Mouse (Mus musculus) T-helper 2 cell (primary cell): ENCODE measurements around the gene Acbd6.

Source experiments
- in situ Hi-C: fragments of 300-600 bp; cut with MboI, MseI; formaldehyde crosslinking; loops from one replicate; pipeline ENCODE4 v1.15.1; 2025; ENCODE audit warnings: high pct_unique_total_duplicates

The Acbd6 gene

DNA sequence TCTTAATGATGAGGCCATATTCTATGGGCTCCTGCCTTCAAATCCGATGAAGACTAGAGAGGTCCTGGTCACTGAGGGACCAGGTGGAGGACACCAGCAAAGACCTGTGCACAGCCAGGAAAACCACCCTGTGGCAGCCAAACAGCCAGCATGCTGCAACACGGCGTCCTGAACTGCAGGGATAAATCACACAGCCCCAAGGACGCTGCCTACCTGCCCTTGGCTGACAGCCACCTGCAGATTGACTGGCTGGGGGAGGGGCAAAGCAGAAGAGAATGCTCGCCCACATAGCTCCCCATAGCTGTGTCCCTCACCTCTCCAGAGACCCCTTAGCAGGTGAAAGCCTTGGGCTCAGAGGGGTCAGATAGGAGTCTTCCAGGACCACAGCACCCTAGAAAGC is 162.1 kb downstream of the Acbd6 start:
- in situ Hi-C loops, result loop anchor here (10.0 kb wide), 1 partner anchor 455 kb away; no protein-coding TSS in a partner anchor

DNA sequence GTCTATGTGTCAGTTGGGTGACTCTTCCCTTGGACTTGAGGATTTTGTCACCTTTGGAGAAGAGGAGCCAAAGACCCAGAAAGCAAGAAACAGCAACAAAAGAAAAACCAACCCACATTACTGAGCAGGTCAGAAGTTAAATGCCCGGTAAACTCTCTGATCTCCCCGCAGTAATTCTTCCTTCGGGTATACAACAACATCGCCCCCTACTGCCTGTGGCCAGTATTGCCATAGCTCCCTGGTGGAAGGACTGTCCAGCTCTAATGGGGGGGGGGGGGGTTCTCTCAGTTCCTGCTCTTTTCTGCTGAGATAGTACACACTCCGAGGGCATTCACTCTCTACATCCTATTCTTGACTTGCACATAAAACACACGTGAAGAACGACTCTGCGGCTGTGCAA is 163.5 kb downstream of the Acbd6 start:
- in situ Hi-C loops, result loop anchor here (10.0 kb wide), 1 partner anchor 453 kb away; no protein-coding TSS in a partner anchor

DNA sequence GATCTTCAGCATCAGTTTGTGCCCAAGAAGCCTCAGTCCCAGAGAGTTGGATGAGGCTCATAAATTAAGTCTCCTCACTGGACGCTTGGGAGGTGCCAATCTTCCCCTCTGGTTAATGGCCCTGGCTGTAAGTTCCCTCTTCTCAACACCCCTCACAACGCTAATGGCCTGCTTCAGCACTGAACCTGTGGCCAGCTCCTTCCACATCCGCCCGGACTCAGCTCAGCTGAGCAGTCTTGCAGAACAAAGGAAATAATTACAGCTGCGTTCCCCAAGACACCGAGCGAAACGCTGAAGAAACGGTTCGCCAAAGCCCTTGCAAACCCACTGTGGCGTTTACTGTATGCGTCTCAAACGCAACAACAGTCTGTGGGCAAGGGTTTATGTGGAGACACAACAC is 164.3 kb downstream of the Acbd6 start:
- in situ Hi-C loops, result loop anchor here (10.0 kb wide), 1 partner anchor 453 kb away; no protein-coding TSS in a partner anchor

DNA sequence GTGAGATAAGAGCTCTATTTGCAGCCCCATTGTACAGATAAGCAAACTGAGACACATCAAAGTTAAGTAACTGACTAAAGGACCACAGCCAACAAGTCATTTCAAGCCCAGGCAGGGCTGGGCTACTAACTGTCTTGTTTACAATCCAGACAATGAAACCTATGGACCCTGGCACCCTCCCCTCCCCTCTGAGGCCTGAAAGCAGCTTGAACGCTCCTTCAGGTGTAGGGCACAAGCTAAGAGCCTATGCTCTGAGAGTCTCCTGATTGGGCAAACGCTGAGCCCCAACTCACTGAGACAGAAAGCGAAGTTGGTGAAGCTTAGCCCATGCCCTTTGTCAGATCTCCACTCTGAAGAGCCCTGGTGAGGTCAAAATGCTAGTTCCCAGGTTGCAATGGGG is 166.4 kb downstream of the Acbd6 start:
- in situ Hi-C loops, result loop anchor here (10.0 kb wide), 1 partner anchor 450 kb away; no protein-coding TSS in a partner anchor

DNA sequence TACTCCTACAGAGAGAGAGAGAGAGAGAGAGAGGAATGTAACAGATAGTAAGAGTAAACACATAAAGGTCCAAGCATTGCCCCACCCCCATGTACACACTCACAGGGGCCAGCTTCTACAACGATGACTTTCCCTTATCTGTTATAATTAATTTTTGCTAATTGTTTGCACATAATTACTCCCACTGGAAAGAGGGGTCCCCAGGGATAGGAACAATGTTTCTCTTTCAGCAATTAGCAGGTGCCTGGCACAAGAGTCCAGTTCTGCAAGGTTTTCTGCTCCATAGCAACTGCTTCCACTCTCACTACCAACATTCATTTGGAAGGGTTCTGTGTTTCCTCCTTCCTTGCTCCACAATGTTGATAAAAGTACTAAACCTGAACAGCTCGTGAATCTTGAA is 168.0 kb downstream of the Acbd6 start:
- in situ Hi-C loops, result loop anchor here (5.0 to 10.0 kb wide), 2 partner anchors 149 to 449 kb away; no protein-coding TSS in a partner anchor

DNA sequence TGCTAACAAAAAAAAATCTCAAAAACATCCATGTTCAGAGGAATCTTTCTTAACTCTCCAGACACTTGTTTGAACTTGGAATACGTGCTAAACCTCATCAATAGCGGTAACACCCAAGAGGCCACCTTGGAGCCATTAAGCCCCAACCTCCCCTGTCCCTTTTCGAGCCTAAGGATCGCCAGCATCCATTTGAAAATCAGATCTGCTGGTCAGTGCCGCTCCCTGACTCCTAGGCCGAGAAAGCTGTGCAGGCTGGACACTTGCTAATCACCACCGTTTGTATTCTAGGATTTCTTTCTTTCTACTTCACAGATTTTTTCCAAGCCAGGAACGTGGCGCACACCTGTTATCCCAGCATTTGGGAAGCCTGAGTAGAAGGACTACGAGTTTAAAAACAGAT is 169.9 kb downstream of the Acbd6 start:
- in situ Hi-C loops, result loop anchor here (5.0 to 10.0 kb wide), 2 partner anchors 151 to 447 kb away; no protein-coding TSS in a partner anchor

DNA sequence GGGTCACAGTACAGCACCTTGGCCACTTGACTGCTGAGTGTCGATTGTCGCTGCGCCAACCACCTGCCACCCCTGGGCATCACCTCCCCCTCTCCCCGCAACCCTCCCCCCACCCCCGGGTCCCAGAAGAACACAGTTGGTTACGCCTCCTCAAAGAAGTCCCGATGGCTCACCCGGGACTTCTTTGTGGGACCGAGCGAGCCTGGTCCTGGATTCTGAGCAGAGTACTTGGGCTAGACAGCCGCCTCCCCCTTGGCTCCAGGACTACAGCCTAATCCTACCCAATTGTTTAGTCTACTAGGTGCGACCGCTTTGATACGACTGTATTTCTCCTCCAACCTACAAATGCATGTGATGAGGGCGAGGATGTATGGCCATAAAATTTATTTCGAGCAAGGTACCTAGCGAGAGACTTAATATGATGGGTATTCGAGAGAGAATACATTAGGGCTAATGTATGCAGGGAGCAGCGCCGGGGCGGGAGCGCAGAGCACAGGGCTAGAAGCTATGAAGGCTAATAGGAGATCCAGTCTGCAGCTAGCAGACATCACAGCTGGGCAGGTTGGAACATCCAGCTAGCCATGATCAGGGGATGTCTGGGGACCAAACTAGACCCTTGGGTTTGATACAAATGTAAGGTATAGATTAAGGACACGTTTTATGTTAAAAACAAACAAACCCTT is 171.3 kb downstream of the Acbd6 start:
- in situ Hi-C loops, result loop anchor here (5.0 to 10.0 kb wide), 2 partner anchors 152 to 446 kb away; no protein-coding TSS in a partner anchor

DNA sequence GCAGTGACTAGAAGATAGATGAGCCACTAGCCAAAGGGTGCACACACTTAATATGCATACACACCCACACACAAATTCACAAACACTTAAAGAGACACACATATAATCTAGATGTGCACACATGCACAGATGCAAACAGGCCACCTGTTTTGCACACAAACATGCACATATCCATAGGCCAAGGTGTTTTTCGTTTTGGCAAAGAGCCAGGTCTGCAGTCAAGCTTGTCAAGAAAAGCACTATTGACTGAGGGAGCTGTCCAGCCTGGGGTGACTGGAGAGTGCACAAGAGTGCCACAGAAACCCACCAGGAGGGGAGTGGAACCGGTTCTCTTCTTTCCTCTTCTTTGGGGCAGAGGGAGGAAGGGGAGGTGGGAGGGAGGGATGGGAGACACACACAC is 173.2 kb downstream of the Acbd6 start:
- in situ Hi-C loops, result no loop called here

DNA sequence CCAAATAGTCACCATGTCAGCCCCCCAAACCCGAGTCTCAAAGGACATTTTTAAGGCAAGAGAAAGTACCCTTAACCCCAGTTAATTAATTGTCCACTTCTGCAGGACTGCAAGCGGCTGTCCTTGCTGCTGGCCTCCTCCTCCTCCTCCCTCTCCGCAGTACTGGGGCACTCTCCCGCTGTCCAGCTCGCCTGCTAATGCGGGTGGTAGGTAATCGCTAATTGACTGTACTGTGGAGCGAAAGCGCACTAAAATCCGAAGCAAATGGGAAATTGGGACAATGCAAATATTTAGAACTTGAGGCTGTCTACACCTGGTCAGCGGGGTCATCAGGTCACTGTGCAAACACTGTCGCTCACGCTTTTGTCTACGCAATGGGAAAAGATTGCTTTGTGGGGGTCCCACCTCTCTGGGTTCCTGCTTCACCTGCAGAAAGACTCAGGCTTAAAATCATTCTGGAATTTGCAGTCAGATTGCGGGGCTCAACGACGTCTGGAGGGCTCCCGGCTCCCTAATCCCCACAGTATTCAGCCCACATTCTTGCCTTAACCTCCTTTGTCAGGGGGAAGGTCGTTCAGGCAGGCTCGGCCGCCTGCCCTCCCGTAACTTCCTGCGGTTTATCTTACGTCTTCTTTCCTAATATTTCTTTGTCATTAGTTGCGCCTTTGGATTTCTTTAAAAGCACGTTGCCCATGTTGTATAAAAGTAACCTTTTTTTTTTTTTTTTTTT is 178.3 kb downstream of the Acbd6 start:
- in situ Hi-C loops, result no loop called here

DNA sequence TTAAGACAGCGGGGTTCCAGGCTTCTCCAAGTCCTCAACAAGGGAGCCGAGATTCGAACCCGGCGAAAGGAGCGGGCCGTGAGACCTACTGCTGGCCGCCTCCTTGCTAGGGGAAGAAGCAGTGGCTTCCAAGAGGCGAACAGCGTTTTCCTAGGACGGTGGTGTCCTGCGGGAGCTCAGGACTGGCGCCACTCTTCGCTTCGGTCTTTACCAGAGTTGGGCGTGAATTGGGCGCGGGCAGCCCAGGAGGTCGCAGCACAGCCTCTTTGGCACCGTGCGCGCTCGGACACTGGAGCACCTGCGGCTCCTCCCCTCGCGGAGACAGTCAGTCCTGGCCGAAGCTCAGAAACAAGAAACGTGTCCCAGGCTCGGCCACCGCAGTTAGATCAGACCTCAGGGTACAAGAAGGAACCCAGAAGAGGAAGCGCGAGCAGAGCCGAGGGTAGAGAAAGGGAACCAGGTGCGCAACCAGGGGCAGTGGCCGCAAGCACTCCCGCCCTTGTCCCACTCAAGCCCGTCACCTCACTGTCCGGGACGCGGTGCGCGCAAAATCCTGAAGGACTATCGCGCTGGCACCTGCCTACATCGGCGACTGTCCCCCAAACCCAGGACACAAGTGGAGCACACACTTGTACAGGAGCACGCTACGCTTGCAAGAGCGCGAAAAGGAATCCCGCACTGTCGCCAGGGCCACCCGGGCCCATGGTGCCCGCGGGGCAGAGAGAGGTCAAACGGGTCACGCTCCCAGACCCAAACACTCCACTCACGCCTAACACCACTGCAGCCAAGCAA is 179.3 kb downstream of the Acbd6 start:
- in situ Hi-C loops, result no loop called here

DNA sequence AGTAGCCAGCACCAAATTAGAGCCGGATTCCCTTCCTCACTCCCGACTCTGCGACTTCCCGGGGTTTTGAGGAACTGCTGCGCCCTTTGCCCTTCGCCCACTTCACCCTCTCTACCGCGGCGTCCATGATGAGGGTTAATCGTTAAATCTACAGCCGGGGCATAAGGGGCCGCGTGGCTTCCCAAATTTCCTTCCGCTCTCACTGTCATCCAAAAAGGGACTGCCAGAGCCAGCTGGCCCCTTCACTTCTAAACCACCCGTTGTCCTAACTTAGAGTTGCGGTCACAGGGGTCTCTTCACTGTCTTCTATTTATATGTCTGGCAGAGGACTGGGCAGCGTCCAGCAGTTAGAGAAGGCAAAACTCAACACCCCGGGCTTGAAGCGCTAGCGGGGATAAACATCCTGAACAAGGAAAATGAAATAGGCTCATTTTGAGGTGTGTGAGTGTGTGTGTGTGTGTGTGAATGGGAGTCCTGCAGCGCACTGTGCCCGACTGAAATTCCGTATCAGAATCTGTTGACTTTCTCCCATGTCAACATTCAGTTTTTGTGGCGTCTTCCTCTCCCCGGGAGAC is 180.0 kb downstream of the Acbd6 start:
- in situ Hi-C loops, result no loop called here
